Mouse (Mus musculus): ENCODE measurements at regions not wholly inside any gene's neighbourhood (a gene's known extent, or its start where the extent isn't known, plus 50 kb on each side); places are given as distances from the start of the nearest gene placed in this dataset.

DNA sequence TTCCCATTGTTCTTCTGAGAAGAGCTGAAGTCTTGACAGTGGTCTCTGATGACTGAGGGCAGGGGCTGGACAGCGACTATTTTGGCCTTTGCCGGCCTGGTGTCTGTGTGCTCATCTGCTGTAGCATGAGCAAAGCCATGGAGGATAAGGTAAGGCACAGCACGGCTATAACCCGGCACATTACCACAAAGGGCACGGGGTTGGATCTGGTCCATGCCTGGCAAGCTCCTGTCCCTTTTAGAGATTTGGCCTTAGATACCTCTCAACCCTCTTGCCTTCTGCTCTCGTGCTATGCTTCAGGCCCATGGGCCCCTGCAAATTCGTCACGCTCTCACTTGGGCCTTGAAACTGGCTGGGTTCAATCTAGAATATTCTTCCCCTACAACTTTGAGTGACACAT is 379.0 kb downstream of the Slc4a3 start:
- no peaks in the 10 kb centered on the region for H3K9me3 ChIP-seq
- no peak overlapping the region for H3K9ac ChIP-seq
- peaks cover 15% of the 10 kb centered on the region; the same call in 1 of the 2 replicates for H3K4me1 ChIP-seq
- no peak for ATAC-seq (ENCODE audit: low FRiP score, low read depth)
- H3K4me2 ChIP-seq (replicated peaks) = no peak overlapping the region
- H3K36me3 ChIP-seq = no peaks in the 10 kb centered on the region
- WGBS = 82% methylated on average over 8 of the region's 8 CpGs
- H3K27me3 ChIP-seq (replicated peaks) = no peaks in the 10 kb centered on the region
- H3K4me3 ChIP-seq = no peak overlapping the region
- no peak overlapping the region for H3K27ac ChIP-seq

DNA sequence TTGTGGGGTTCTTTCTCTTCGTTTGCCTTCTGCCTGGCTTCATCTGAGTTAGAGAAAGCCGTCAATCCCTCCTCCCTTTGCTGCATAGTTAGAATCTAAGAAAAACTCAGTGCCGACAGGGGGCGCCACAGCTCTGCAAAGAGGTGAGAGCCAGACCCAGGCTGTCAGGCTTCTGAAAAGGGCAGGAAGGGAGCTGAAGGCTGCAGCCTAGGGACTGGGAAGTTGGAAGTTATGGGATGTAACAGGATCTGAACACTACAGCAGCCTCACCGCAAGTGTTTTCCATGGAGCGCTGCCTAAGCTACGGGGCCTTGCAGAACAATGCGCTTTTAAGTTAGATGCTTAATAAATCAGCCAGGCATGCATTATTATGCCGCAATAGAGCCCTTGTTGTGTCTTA is 379.7 kb downstream of the Slc4a3 start:
- no peaks in the 10 kb centered on the region for H3K36me3 ChIP-seq
- peaks cover 15% of the 10 kb centered on the region; the same call in 1 of the 2 replicates for H3K4me1 ChIP-seq
- H3K4me2 ChIP-seq (replicated peaks) = peak overlapping the region; percentile 44
- no peaks in the 10 kb centered on the region for H3K9me3 ChIP-seq
- H3K9ac ChIP-seq = no peak overlapping the region
- WGBS = 8% methylated on average over 9 of the region's 9 CpGs
- no peaks in the 10 kb centered on the region for H3K27me3 ChIP-seq (replicated peaks)
- H3K27ac ChIP-seq = no peak overlapping the region
- H3K4me3 ChIP-seq = no peak overlapping the region
- peak; percentile 75 for ATAC-seq (ENCODE audit: low FRiP score, low read depth)

DNA sequence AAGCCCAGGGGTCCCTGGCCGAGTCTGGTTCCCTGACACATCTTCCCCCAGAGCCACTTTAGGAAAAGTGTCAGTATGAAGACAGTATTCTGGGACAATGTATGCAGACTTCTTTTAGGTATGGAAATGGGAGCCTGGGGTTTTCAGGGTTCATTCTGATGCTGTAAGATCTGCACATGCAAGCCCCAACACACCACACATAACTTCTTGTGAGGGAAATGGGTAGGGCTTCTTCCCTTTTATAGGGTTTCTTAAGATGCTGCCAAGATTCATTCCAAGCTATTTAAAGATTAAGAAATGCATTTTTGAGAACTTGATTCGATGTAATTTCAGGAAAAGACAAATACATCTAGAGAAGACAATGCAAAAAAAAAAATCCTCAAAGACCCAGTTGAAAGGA is 385.8 kb downstream of the Slc4a3 start:
- Histone ChIP-seq H3K9ac (no peak overlapping the region), H3K36me3 (no peaks in the 10 kb centered on the region), H3K4me3 (no peak overlapping the region), H3K9me3 (no peaks in the 10 kb centered on the region), H3K27me3 (replicated peaks) (no peaks in the 10 kb centered on the region), H3K4me1 (no peaks in the 10 kb centered on the region), H3K27ac (no peak overlapping the region), H3K4me2 (replicated peaks) (no peak overlapping the region)
- no peak for ATAC-seq (ENCODE audit: low FRiP score, low read depth)
- WGBS = 81% methylated on average over 2 of the region's 2 CpGs

DNA sequence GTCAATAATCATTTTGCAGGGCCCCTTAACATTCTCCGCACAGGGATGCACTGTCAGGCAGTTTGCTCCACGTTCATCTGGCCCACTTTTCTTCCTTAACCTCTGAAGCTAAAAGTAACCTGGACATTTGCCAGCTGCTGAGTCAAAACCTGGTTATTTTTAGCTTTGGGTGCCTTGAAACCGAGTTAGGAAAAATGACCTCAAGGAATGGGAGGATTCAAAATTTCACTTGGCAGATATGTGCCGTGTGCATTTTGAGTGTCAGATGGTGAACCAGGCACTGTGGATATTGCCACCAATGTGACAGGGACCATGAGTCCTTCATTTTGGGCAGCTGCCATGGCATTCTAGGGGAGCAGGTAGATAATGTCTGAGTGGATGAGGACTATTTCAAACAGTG is 387.8 kb downstream of the Slc4a3 start:
- no peak overlapping the region for H3K27ac ChIP-seq
- H3K4me1 ChIP-seq = no peaks in the 10 kb centered on the region
- no peaks in the 10 kb centered on the region for H3K9me3 ChIP-seq
- ATAC-seq (ENCODE audit: low FRiP score, low read depth) = no peak
- no peaks in the 10 kb centered on the region for H3K36me3 ChIP-seq
- 70% methylated on average over 4 of the region's 4 CpGs for WGBS
- no peak overlapping the region for H3K4me2 ChIP-seq (replicated peaks)
- H3K4me3 ChIP-seq = no peak overlapping the region
- H3K27me3 ChIP-seq (replicated peaks) = no peaks in the 10 kb centered on the region
- no peak overlapping the region for H3K9ac ChIP-seq

DNA sequence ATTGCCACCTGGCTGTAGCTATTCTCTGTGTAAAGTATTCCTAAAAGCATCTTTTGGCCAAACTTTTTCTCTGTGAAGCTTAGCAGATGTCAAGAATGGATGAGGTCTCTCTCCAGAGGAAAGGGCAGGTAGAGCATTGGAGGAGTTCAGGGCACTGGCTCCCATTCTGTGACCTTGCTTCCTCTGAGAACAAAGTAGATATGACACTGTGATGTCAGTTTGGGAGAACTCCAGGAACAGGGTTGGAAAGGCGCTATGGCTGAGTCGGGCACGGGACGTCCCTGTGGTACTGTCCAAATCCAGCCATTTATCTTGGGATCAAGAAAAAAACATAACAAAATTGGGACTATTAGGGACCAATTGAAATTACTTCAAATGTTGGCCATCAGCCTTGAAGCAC is 388.7 kb downstream of the Slc4a3 start:
- Histone ChIP-seq H3K4me2 (replicated peaks) (no peak overlapping the region), H3K4me1 (no peaks in the 10 kb centered on the region), H3K27me3 (replicated peaks) (no peaks in the 10 kb centered on the region), H3K9ac (no peak overlapping the region), H3K27ac (no peak overlapping the region), H3K9me3 (no peaks in the 10 kb centered on the region), H3K36me3 (no peaks in the 10 kb centered on the region), H3K4me3 (no peak overlapping the region)
- WGBS = 97% methylated on average over 4 of the region's 4 CpGs
- ATAC-seq (ENCODE audit: low FRiP score, low read depth) = no peak

DNA sequence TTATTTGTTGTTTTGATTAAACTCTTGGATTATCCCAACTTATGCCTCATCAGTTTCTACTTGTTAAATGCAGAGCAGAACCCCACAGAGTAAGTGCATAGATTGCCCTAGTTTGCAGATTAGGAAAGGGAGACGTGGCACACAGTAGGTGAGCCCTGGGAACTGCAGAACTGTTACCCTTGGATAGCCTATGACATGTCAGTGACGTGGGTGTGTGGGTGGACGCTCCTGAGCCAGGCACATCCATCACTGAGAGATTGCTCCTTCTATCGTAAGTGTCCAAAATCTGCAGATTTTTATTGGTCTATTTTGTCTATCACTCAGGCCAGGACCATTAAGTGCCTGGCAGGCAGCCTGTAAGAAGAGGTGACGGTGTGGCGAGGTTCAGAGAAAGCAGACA is 389.8 kb downstream of the Slc4a3 start:
- Histone ChIP-seq H3K36me3 (no peaks in the 10 kb centered on the region), H3K4me3 (no peak overlapping the region), H3K4me1 (no peaks in the 10 kb centered on the region), H3K27ac (no peak overlapping the region), H3K27me3 (replicated peaks) (no peaks in the 10 kb centered on the region), H3K4me2 (replicated peaks) (no peak overlapping the region), H3K9me3 (no peaks in the 10 kb centered on the region), H3K9ac (no peak overlapping the region)
- WGBS = 69% methylated on average over 6 of the region's 6 CpGs
- ATAC-seq (ENCODE audit: low FRiP score, low read depth) = no peak

DNA sequence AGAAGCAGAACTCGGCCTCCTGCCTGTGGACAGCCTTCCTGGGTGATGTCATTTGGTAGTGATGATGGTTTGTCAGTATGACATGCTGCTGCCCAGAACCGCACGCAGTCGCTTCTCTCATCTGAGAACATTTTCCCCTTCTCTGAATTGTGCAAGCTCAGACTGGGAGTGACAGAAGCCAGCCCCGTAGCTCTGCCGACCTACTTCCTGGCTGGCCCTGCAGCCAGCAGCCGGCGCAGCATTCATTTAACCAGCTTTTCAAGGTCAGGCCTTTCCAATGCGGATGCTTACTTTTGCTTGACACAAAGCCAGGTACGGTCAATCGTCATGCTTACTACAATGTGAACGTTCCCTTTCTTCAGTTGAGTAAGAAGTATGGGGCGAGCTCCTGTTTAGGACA is 390.5 kb downstream of the Slc4a3 start:
- Histone ChIP-seq H3K27ac (no peak overlapping the region), H3K9me3 (no peaks in the 10 kb centered on the region), H3K4me2 (replicated peaks) (no peak overlapping the region), H3K27me3 (replicated peaks) (no peaks in the 10 kb centered on the region), H3K4me3 (no peak overlapping the region), H3K4me1 (no peaks in the 10 kb centered on the region), H3K36me3 (no peaks in the 10 kb centered on the region), H3K9ac (no peak overlapping the region)
- ATAC-seq (ENCODE audit: low FRiP score, low read depth) = no peak
- WGBS = 89% methylated on average over 13 of the region's 13 CpGs

DNA sequence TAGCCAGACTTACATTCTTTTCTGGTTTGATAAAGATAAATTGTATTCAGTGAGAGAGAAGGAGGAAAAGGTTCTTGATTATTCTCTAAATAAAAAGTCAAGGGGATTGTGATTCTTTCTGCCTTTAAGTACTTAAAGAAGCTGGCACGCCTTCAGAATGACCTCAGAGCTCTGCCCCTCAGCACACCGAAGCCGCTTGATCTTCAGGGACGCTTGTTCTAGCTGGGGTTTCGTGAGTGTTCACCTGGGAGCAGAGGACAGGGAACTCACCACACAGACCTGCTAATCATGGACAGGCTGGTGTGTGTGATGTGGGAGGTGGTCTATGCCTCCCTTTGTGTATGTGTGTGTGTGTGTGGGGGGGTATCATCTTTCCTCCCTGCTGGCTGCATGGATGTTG is 391.3 kb downstream of the Slc4a3 start:
- H3K9me3 ChIP-seq = no peaks in the 10 kb centered on the region
- ATAC-seq (ENCODE audit: low FRiP score, low read depth) = no peak
- H3K27ac ChIP-seq = no peak overlapping the region
- H3K4me1 ChIP-seq = no peaks in the 10 kb centered on the region
- H3K36me3 ChIP-seq = no peaks in the 10 kb centered on the region
- WGBS = 89% methylated on average over 5 of the region's 5 CpGs
- H3K4me2 ChIP-seq (replicated peaks) = no peak overlapping the region
- H3K9ac ChIP-seq = no peak overlapping the region
- no peaks in the 10 kb centered on the region for H3K27me3 ChIP-seq (replicated peaks)
- no peak overlapping the region for H3K4me3 ChIP-seq

DNA sequence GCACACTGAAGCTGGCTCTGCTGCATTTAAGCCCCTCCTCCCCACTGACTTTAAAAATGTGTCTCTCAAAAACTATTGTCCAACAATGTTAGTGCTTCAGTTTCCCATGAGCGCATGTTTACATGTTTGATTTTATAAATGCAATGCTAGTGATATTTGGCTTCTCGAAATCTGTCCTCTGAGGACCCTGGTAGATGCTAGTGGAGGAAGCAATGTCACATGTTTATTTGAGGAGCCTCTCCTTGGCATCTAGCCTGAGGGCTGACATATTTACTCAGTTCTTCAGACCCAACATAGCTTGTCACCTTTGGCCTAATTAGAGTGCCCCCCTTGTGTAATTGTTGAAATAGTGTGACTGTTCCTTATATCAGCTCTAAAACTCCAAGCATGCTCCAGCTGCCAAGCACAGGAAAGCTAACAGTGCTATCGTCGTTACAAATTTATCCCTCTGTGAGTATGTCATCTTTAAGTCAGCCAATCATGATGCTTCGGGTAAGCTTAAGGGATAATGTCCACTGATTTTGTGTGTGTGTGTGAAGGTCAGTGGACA is 400.3 kb downstream of the Slc4a3 start:
- Histone ChIP-seq H3K36me3 (no peaks in the 10 kb centered on the region), H3K27me3 (replicated peaks) (no peaks in the 10 kb centered on the region), H3K4me3 (no peak overlapping the region), H3K4me2 (replicated peaks) (no peak overlapping the region), H3K27ac (no peak overlapping the region), H3K4me1 (no peaks in the 10 kb centered on the region), H3K9ac (no peak overlapping the region), H3K9me3 (no peaks in the 10 kb centered on the region)
- 85% methylated on average over 5 of the region's 5 CpGs for WGBS
- ATAC-seq (ENCODE audit: low FRiP score, low read depth) = no peak

DNA sequence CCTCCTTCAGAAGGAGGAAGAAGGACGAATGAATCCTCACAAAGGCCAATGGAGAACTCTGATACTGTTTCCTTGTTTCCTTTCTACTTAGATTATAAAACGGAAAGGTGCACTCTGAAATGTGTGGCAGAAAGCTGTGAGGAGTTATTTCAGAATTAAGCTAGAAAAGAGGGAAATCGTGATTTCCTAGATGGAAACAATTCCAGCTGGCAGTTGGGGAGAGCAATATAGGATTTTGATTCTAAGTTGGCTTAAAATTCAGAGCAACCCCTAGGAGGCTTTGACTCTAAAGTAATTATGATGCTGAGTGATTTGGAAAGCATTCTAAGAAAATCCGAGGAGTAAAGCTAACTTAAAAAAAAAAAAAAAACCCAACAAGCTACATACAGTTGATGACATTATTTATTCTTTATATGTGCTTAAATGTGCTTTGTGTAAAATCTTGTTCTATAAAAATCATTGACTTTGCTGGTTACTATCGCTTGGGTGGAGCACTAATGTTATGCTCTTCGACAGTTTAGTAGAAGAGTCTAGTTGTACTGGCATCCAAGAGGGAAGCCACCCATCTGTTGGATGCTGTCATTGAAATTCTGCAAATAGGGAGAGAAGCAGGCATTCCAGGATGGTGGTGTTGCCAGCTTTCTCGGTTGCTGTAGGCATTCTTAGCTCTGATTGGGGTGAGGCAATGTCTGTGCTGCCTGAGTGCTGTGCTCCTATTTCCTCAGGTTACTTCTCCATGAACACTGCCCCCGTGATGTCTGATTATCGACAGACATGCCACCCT is 432.3 kb downstream of the Slc4a3 start:
- no peak overlapping the region for H3K9ac ChIP-seq
- no peaks in the 10 kb centered on the region for H3K36me3 ChIP-seq
- no peak overlapping the region for H3K4me3 ChIP-seq
- H3K27ac ChIP-seq = no peak overlapping the region
- no peak overlapping the region for H3K4me2 ChIP-seq (replicated peaks)
- no peaks in the 10 kb centered on the region for H3K27me3 ChIP-seq (replicated peaks)
- H3K9me3 ChIP-seq = no peaks in the 10 kb centered on the region
- 88% methylated on average over 9 of the region's 9 CpGs for WGBS
- no peak for ATAC-seq (ENCODE audit: low FRiP score, low read depth)
- H3K4me1 ChIP-seq = no peaks in the 10 kb centered on the region

DNA sequence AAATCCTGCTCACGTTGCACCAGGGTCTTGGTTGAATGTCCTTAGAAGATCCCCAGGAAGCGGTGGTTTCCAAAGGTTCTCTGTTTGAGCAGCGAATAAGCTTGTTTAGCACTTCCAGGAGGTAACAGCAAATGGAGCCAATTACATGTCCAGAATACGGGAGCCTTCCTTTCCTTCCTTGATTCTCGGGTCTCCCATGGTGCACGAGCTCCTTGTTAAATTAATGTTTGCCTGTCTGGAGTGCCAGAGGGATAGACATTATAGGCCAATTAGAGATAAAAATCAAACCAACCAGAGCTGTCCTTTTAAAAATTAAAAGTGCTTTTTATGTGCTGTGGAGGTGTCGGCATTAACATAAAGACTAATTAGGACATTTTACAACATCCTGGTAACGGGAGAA is 437.0 kb downstream of the Slc4a3 start:
- H3K27me3 ChIP-seq (replicated peaks) = no peaks in the 10 kb centered on the region
- H3K4me2 ChIP-seq (replicated peaks) = no peak overlapping the region
- H3K9ac ChIP-seq = no peak overlapping the region
- no peak overlapping the region for H3K4me3 ChIP-seq
- no peaks in the 10 kb centered on the region for H3K36me3 ChIP-seq
- no peak overlapping the region for H3K27ac ChIP-seq
- no peaks in the 10 kb centered on the region for H3K9me3 ChIP-seq
- WGBS = 71% methylated on average over 8 of the region's 8 CpGs
- no peaks in the 10 kb centered on the region for H3K4me1 ChIP-seq
- no peak for ATAC-seq (ENCODE audit: low FRiP score, low read depth)

DNA sequence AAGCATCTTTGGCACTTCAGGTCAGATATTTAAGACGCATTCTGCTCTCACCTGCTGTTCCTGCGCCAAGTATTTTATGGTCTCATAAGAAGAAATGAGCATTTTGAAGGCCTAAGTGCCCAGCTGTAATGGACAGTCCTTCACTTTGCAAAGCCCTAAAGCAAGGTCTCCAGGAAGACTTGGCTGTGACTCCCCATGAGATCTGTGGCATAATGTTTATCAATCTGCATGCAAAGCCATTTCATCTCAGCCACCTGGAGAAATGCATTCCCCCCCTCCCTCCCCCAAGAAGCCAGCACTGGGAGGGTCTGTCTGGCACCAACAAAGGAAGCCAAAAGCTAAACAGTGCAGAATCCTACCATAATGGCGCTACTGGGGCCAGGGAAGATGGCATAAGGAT is 437.4 kb downstream of the Slc4a3 start:
- Histone ChIP-seq H3K27me3 (replicated peaks) (no peaks in the 10 kb centered on the region), H3K27ac (no peak overlapping the region), H3K4me1 (no peaks in the 10 kb centered on the region), H3K4me2 (replicated peaks) (no peak overlapping the region), H3K9me3 (no peaks in the 10 kb centered on the region), H3K9ac (no peak overlapping the region), H3K36me3 (no peaks in the 10 kb centered on the region), H3K4me3 (no peak overlapping the region)
- no peak for ATAC-seq (ENCODE audit: low FRiP score, low read depth)
- 86% methylated on average over 3 of the region's 3 CpGs for WGBS

DNA sequence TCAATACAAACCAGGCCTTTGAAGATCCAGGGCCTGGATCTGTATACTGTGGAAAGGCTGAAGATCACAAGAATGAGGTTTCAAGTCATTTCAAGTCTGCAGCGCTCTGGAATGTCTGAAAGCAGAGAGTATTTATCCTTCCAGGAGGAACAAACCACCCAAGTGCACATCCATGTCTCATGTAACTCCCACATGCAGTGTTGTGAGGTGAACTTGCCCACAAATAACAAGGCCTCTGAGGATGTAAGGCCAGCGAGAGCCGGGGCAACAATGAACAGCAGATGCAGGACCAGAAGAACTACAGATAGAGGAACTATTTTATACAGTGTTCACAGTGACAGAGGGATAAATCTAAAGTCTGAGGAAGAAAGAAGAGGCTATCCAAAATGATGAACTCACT is 442.4 kb downstream of the Slc4a3 start:
- H3K9me3 ChIP-seq = no peaks in the 10 kb centered on the region
- no peaks in the 10 kb centered on the region for H3K36me3 ChIP-seq
- H3K4me1 ChIP-seq = no peaks in the 10 kb centered on the region
- ATAC-seq (ENCODE audit: low FRiP score, low read depth) = no peak
- H3K4me3 ChIP-seq = no peak overlapping the region
- no peak overlapping the region for H3K9ac ChIP-seq
- WGBS = 88% methylated on average over 3 of the region's 3 CpGs
- no peak overlapping the region for H3K27ac ChIP-seq
- H3K4me2 ChIP-seq (replicated peaks) = no peak overlapping the region
- H3K27me3 ChIP-seq (replicated peaks) = no peaks in the 10 kb centered on the region

Data from neural tube, embryonic 12.5 days (tissue).